Mouse (Mus musculus) MEL (cell line): Measurements from ENCODE around the gene Rbfox3.

ENCODE experiments used
- CTCF ChIP-seq, 3 experiments: IDR thresholded peaks in 2 of 3; conservative IDR thresholded peaks in 1 of 3; 2 replicates each; pipeline ENCODE4 v1.5.1; 2011 to 2012; ENCODE audit warnings: low read length in 3 of 3, low read depth in 2 of 3, mild to moderate bottlenecking in 2 of 3, improper control_type of control experiment in 1 of 3, inconsistent platforms in 1 of 3, mixed read lengths in 1 of 3, moderate library complexity in 1 of 3; ENCODE audit not compliant: control insufficient read depth in 1 of 3, insufficient read depth in 1 of 3, poor library complexity in 1 of 3, severe bottlenecking in 1 of 3
- JUND ChIP-seq: IDR thresholded peaks from 2 replicates; pipeline ENCODE4 v1.6.1; 2011; ENCODE audit warnings: low read depth, mild to moderate bottlenecking, improper control_type of control experiment, low read length
- MXI1 ChIP-seq: IDR thresholded peaks from 2 replicates; pipeline ENCODE4 v1.6.1; 2011; ENCODE audit warnings: mild to moderate bottlenecking, low read depth, low read length, improper control_type of control experiment
- NELFE ChIP-seq: IDR thresholded peaks from 2 replicates; pipeline ENCODE4 v1.6.1; 2011; ENCODE audit warnings: low read depth, low read length, improper control_type of control experiment
- POLR2A ChIP-seq, 2 experiments: IDR thresholded peaks; 2 replicates each; pipeline ENCODE4 v1.6.1; 2011 to 2012; ENCODE audit warnings: low read length in 2 of 2, mild to moderate bottlenecking in 2 of 2, control low read depth in 1 of 2, improper control_type of control experiment in 1 of 2, low read depth in 1 of 2, moderate library complexity in 1 of 2; ENCODE audit not compliant: control insufficient read depth in 1 of 2, insufficient read depth in 1 of 2, poor library complexity in 1 of 2
- SIN3A ChIP-seq: IDR thresholded peaks from 2 replicates; pipeline ENCODE4 v1.6.1; 2012; ENCODE audit warnings: low read length, improper control_type of control experiment, inconsistent platforms
- TCF12 ChIP-seq: IDR thresholded peaks from 2 replicates; pipeline ENCODE4 v1.6.1; 2014; ENCODE audit warnings: low read depth, mild to moderate bottlenecking, inconsistent platforms, low read length, improper control_type of control experiment, moderate library complexity
- ZNF384 ChIP-seq: IDR thresholded peaks from 2 replicates; pipeline ENCODE4 v1.6.1; 2012; ENCODE audit warnings: low read depth, mild to moderate bottlenecking, inconsistent platforms, low read length, improper control_type of control experiment

GRCm38 (mm10) chr11:118471676-118472075, 439.7 kb downstream of the Rbfox3 start:
- TF ChIP-seq JUND (no peak), SIN3A (no peak), ZNF384 (no peak), NELFE (no peak), MXI1 (no peak), CTCF (IDR thresholded peaks at IDR 0.05 in 2 of 3, conservative IDR thresholded peaks at IDR 0.05 in 1 of 3; ENCODE audit: control insufficient read depth in 1 of 3, insufficient read depth in 1 of 3, low read depth in 2 of 3, low read length in 3 of 3, poor library complexity in 1 of 3, severe bottlenecking in 1 of 3) (no peak), POLR2A (IDR thresholded peaks at IDR 0.05; ENCODE audit: control insufficient read depth in 1 of 2, insufficient read depth in 1 of 2, low read depth in 1 of 2, low read length in 2 of 2, poor library complexity in 1 of 2) (no peak), TCF12 (no peak)
